Mouse (Mus musculus) layer of hippocampus, postnatal 14 days (tissue): ENCODE data around the gene Tmem138. TPM values are rescaled to one million over a fixed set of nuclear protein-coding genes. Genes with fewer than 3 reads are reported as not detected.

Source experiments
- DNase-seq, 2 experiments: peaks; one replicate each; pipeline ENCODE4 v3.0.0; 2021 to 2022; ENCODE audit warnings: low spot score in 2 of 2, mixed read lengths in 1 of 2
- long read RNA-seq, 2 experiments: library from polyadenylated mRNA; stranded (forward); transcript quantifications; one replicate each; pipeline ENCODE4 v2.0.0; 2021
- total RNA-seq, 2 experiments: library from RNA; stranded (reverse); gene quantifications; 2 replicates each; pipeline ENCODE4 v1.2.3; 2021

The Tmem138 gene
- 10 to 100 TPM; 12.4 to 12.6 TPM for total RNA-seq
- long read RNA-seq, experiment 1, partial matches to known transcripts, result 4 of 14 reads
- long read RNA-seq, experiment 1, other reads (novel, unspliced or antisense), result 6 of 14 reads
- long read RNA-seq, experiment 2, transcript Tmem138-201 (5 exons, 1,590 nt), result major isoform, 5 of 16 reads
- long read RNA-seq, experiment 2, partial matches to known transcripts, result 1 of 16 reads
- long read RNA-seq, experiment 2, other reads (novel, unspliced or antisense), result 6 of 16 reads

GRCm38 (mm10) chr19:10576690-10577561, at the start of gene Tmem138, which contains the start of gene Cyb561a3:
TSS of gene Tmem138 (minus strand) at chr19:10577362.
TSS of gene Cyb561a3 (plus strand) at chr19:10577172.
- DNase-seq, result peak; percentile 94 to 95

- DNase-seq, result no peak
Measured at GRCm38 (mm10) chr19:10608573-10609240, 31.5 kb upstream of the Tmem138 start.

GRCm38 (mm10) chr19:10605901-10606622, 28.9 kb upstream of the Tmem138 start:
- DNase-seq, result no peak

DNA sequence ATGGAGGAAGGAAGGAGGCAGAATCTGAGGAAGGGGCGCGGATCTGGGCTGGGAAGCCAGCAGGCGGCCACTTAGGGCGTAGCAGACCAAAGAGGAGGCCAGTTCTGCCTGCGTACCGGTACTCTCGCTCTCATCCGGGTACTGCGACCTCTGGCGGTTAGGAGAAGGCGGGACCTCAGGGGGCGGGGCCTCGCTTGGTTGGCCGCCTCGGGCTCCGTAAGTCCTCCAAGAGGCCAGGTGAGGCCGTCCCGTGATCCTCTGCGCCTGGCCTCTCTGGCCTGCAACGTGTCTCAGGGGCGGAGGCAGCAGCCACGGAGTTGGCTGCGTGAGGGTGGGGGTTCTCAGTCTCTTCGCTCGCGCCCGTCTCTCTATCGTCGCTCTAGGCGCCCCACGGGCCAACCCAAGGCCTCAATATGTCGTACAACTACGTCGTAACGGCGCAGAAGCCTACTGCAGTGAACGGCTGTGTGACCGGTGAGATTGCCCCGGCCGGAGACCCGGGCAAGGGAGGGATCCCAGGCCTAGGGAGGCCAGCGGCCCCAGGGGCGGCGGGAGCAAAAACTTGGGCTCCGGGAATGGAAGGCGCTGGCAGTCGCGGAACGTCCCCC, 28.2 kb upstream of the Tmem138 start, which contains the start of the genes Ddb1 and Tkfc:
Gene Ddb1, plus strand, starts transcription at position 35 of the 608 bp plus-strand sequence.
Gene Tkfc, minus strand, starts transcription at position 362 of the 608 bp plus-strand sequence.
- DNase-seq, result peak; percentile 98 to 99

DNA sequence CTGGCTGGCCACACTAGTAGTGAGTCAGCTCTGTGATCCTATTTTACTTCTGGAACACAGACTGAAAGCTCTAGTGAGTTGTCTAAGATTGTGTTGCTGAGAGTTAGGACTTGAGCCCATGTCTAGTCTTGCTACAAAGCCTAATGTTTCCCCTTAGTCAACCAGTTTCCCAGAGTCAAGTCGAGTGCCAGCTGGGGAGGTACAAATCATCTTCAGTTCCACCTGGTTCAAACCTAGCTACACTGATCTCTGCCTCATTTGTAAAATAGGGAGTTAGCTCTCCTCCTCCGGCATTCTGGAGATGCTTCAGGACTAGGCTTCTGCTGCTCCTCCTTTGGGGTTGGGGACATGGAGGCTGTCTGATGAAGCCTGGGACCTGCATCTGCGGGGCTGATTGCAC, 27.4 kb upstream of the Tmem138 start:
- no peak for DNase-seq

DNA sequence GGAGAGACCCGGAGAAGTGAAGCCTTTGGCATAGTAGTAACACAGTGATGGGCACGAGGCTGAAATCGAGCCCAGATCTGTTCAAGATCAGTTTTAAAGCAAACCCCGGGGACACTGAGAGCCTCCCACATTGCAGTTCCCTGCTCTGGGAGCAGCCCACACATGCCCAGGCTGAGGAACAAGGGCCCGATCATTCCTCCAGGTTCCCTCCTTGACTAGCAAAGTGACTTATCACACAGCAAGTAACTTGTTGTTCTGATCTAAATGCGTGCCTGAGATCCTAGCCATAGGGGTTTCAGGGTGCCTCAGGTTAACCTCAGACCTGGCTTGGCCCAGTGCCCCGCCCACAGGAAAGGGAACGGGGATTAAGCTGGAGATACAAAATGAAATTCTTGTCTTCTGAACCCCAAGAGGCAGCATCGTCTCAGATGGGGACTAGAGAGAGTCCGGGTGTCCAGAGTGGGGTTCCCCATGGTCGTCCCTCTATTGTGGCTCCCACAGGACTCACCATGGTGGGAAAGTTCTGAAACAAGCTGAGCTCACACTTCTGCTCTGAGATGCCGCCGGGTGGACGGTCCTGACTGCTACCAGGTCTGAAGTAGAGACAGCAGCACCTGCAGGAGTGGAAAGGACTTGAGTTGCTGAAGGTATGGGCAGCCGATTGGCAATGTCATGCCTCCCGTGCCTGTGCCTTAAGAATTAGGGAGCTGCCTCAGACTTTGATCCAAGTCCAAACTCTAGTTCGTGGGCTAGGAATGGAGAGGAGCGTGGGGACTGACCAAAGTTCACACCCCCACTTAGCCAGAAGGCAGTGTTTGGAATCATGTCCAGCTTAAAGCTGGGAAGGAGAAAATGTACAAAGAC, 26.7 kb upstream of the Tmem138 start:
- no peak for DNase-seq

DNA sequence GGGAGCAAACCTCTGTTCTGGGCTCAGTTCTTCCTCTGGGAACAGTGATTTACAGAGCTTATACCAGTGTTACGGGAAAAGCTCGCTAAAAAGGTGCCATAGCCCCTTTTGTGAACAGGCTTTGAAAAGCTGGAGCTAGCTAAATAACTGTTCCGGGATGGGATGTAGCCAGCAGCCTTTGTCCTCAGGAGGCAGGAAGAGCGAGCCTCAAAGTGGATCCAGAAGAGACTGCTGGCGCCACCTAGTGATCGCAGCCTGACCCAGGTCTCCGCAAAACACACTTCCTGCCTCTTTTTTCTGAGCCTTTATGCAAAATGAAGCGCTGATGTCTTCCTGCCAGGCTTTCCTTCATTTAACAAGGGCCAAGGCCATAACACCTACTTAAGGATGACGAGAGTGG, 25.6 kb upstream of the Tmem138 start:
- DNase-seq, result peak; percentile 87 to 90

DNA sequence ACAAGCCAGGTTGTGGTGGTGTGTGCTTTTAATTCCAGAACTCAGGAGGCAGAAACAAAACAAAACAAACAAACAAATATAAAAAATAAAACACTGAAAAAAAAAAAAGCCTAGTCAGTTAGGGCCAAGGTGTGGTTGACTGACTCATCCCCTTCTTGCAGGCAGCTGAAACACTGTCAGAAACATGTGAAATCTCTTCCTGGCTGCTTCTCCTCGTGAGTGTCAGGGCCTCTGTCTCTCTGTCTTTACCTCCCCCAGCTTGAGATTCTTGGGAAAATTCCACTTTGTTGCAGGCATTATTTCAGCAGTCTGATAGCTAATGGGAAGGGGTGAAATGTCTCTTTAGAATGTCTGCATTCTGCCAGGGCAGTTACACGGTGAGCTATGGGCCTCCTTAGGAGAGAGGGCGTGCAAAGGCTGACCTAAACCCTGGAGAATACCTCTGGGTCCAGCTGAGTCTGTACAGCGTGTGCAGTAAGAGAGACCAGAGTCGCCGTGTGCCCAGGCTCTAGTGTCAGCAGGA, 25.1 kb upstream of the Tmem138 start:
- DNase-seq, result no peak

DNA sequence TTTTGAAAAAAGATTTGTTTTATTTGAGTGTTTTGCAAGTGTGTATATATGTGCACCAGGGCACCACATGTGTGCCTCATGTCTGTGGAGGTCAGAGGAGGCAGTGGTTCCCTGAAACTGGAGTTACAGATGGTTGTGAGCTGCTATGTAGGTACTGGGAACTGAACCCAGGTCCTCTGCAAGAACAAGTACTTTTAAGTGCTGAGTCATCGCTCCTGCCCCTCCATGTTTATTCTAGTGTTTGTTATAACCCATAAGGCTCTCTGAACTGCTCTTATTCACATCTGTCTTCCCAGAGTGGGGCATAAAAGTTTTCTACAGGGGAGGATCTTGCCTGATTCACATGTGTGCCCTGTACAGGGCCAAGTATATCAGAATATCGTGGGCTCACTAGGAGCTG, 22.5 kb upstream of the Tmem138 start:
- no peak for DNase-seq

DNA sequence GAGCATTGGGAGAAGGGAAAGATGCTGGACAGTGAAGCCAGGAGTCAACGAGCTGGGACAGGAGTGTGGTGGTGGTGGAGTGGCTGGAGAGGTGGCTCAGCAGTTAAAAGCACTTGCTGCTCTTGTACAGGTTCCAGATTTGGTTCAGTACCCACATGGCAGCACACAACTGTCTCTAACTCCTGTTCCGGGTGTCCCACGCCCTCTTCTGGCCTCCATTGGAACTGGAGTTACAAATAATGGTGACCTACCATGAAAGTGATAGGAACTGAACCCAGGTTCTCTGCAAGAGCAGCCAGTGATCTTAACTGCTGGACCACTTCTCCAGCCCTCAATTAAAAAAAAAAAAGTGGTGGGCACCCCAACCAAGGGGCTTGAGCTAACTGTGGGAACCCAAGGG, 21.0 kb upstream of the Tmem138 start:
- DNase-seq, result no peak

- no peak for DNase-seq
Measured at GRCm38 (mm10) chr19:10591659-10592377, 14.7 kb upstream of the Tmem138 start.

DNA sequence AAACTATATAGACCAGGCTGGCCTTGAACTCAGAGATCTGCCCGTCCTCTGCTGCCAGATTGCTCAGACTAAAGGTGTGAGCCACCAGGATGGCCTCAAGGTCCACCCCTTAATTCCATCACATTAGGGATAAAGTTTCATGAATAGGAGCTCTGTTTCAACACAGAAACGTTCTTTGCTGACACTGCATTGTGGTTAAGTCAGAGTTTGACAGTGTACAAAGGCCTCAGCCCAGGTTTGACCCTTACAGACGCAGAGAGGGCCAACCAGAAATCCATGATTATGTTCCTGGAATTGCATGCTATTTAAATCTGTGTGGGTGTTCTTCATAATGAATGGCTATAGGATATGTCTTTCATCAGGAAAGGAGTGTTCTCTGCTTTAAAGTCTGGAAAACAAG, 13.1 kb upstream of the Tmem138 start:
- no peak for DNase-seq

- no peak for DNase-seq
Measured at GRCm38 (mm10) chr19:10589127-10589857, 12.1 kb upstream of the Tmem138 start.

GRCm38 (mm10) chr19:10587231-10587630, 10.1 kb upstream of the Tmem138 start:
- DNase-seq, result no peak

GRCm38 (mm10) chr19:10585112-10585511, 8.0 kb upstream of the Tmem138 start:
- DNase-seq, result no peak

DNA sequence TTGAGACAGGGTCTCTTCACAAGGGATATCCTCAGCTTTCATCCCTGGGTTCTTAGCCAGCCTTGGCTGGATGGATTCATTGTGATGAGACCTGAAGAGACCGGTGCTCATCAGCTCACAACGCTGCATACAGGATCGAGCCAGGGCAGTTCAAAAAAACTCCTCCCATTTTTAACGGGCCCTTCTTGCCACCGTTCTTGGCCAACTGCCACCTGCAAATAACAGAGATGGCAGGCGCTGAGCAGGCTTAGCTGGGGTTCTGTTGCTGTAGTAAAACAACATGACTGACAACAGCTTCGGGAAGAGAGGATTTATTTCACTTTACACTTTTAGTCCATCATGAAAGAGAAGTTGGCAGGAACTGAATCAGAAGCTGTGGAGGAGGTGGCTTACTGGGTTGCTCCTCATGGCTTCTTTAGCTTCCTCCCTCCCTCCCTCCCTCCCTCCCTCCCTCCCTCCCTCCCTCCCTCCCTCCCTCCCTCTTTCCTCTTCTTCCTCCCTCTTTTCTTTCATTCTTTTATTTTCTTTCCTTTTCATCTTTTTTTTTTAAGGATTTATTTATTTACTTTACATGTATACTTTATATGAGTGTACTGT, 6.5 kb upstream of the Tmem138 start:
- no peak for DNase-seq

- DNase-seq, result no peak
Measured at GRCm38 (mm10) chr19:10581984-10582383, 4.8 kb upstream of the Tmem138 start.

DNA sequence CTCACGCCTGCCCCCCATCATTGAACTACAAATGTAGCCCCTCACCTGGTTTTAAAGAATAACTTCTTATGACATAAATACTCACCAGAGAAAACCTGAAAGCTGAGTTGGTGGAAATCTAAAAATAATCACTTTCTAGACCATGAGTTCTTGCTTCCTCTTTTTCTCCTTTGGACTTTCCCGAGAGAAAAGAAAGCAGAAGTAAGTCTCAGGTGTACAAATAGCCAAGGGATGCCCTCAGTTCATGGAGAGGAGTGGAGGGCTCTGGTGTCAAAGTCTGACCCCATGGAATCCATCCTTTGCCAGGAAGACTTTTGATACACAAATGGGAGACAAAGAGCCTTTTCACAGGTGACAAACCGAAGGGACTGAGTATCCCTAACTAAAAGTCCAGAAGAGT, 3.6 kb upstream of the Tmem138 start:
- DNase-seq, result no peak
